Mouse (Mus musculus): Measurements from ENCODE around the gene Dlgap1. TPM values are rescaled to one million over a fixed set of nuclear protein-coding genes. Genes with fewer than 3 reads are reported as not detected.
"Not testable (repeated sequence)": the region's sequence is repeated elsewhere in the genome, so short reads cannot be mapped to it uniquely, and the experiment has no call there.

Gene Dlgap1
- polyA plus RNA-seq, 1 experiment from 2014 or later = 11.6 TPM

DNA sequence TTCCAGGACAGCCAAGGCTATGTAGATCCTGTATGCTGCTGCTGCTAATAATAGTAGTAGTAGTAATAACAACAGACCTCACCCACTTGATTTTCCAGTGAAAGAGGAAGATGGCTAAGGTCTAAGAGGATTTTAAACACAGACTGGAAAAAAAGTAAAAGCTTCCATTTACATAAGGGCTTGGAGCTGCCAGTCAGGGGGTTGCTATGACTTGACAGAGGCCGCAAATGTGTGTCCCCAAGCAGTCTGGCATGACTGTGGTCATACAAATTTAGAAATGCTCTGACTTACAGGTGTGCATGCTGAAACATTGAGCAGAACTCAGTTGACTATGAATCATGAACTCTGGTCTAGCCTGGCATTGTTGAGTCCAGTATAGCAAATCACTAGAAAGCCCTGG is 839.0 kb downstream of the Dlgap1 start:
- ATAC-seq (no peak), DNase-seq (ENCODE audit: low spot score) (no peak)
- Histone ChIP-seq H3K36me3 (ENCODE audit: control insufficient read depth, insufficient read depth, low read length) (no peaks in the 10 kb centered on the region), H3K27me3 (replicated peaks; ENCODE audit: control insufficient read depth, insufficient read depth, low read length) (no peaks in the 10 kb centered on the region), H3K27ac (ENCODE audit: low read depth, low read length) (no peak overlapping the region), H3K4me2 (ENCODE audit: low read length) (no peak overlapping the region), H3K9ac (ENCODE audit: low read length) (no peak overlapping the region), H3K4me1 (ENCODE audit: control insufficient read depth, insufficient read depth, low read length) (no peaks in the 10 kb centered on the region), H3K9me3 (replicated peaks; ENCODE audit: control insufficient read depth, low read length) (no peaks in the 10 kb centered on the region), H3K4me3 (ENCODE audit: low read depth, low read length) (no peak overlapping the region)
- WGBS = 94% methylated on average over 1 of the region's 1 CpGs

DNA sequence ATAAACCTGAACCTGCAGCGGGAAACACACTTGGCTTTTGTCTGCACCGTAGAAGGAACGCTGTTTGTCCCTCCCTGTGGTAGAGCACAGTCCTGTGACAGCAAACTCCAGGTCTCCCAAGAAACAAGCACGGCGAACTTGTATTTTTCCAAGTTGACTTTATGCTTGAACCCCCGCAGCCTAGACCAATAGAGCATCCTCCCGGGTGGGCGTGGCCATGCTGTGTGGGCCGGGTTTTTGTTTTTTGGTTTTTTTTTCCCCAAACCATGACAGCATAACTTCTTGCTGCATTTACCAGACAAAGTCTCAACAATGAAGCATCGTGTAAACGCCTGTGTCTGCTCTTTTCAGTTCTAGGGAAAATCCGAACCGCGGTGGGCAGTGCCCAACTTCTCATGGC is 840.0 kb downstream of the Dlgap1 start:
- no peak overlapping the region for H3K27ac ChIP-seq (ENCODE audit: low read depth, low read length)
- H3K9ac ChIP-seq (ENCODE audit: low read length) = no peak overlapping the region
- no peak for ATAC-seq
- WGBS = 33% methylated on average over 14 of the region's 14 CpGs
- no peaks in the 10 kb centered on the region for H3K9me3 ChIP-seq (replicated peaks; ENCODE audit: control insufficient read depth, low read length)
- H3K36me3 ChIP-seq (ENCODE audit: control insufficient read depth, insufficient read depth, low read length) = no peaks in the 10 kb centered on the region
- H3K4me3 ChIP-seq (ENCODE audit: low read depth, low read length) = no peak overlapping the region
- H3K4me1 ChIP-seq (ENCODE audit: control insufficient read depth, insufficient read depth, low read length) = no peaks in the 10 kb centered on the region
- no peak for DNase-seq (ENCODE audit: low spot score)
- no peak overlapping the region for H3K4me2 ChIP-seq (ENCODE audit: low read length)
- no peaks in the 10 kb centered on the region for H3K27me3 ChIP-seq (replicated peaks; ENCODE audit: control insufficient read depth, insufficient read depth, low read length)

DNA sequence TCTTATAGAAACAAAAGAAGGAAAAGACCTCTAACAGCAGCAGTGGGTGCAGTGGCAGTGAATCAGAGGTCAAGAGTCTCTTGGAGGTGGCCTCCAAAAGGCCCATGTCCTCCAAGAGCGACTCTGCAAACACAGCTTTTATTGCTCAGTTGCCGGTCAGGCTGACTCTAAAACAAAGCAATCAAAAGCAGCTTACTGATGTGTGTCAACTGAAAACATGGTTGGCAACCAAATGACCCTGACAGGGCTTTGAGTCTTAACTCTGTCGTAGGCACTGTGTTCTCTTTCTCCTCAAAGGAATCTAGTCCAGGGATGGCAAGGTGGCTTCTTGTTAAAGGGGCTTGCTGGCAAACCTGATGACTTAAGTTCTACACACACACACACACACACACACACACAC is 840.9 kb downstream of the Dlgap1 start:
- Histone ChIP-seq H3K4me2 (ENCODE audit: low read length) (no peak overlapping the region), H3K4me1 (ENCODE audit: control insufficient read depth, insufficient read depth, low read length) (no peaks in the 10 kb centered on the region), H3K36me3 (ENCODE audit: control insufficient read depth, insufficient read depth, low read length) (no peaks in the 10 kb centered on the region), H3K27ac (ENCODE audit: low read depth, low read length) (no peak overlapping the region), H3K9me3 (replicated peaks; ENCODE audit: control insufficient read depth, low read length) (no peaks in the 10 kb centered on the region), H3K27me3 (replicated peaks; ENCODE audit: control insufficient read depth, insufficient read depth, low read length) (no peaks in the 10 kb centered on the region), H3K9ac (ENCODE audit: low read length) (no peak overlapping the region), H3K4me3 (ENCODE audit: low read depth, low read length) (no peak overlapping the region)
- WGBS = 38% methylated on average over 3 of the region's 3 CpGs
- DNase-seq (ENCODE audit: low spot score) (no peak), ATAC-seq (no peak)

- Histone ChIP-seq H3K9ac (ENCODE audit: low read length) (no peak overlapping the region), H3K36me3 (ENCODE audit: control insufficient read depth, insufficient read depth, low read length) (no peaks in the 10 kb centered on the region), H3K9me3 (replicated peaks; ENCODE audit: control insufficient read depth, low read length) (no peaks in the 10 kb centered on the region), H3K4me1 (ENCODE audit: control insufficient read depth, insufficient read depth, low read length) (no peaks in the 10 kb centered on the region), H3K4me2 (ENCODE audit: low read length) (no peak overlapping the region), H3K27me3 (replicated peaks; ENCODE audit: control insufficient read depth, insufficient read depth, low read length) (no peaks in the 10 kb centered on the region), H3K27ac (ENCODE audit: low read depth, low read length) (no peak overlapping the region), H3K4me3 (ENCODE audit: low read depth, low read length) (no peak overlapping the region)
- ATAC-seq = no peak
- DNase-seq (ENCODE audit: low spot score) = no peak
- WGBS = 87% methylated on average over 5 of the region's 5 CpGs
These were observed 841.9 kb downstream of the Dlgap1 start for GRCm38 (mm10) chr17:70810795-70811194.

DNA sequence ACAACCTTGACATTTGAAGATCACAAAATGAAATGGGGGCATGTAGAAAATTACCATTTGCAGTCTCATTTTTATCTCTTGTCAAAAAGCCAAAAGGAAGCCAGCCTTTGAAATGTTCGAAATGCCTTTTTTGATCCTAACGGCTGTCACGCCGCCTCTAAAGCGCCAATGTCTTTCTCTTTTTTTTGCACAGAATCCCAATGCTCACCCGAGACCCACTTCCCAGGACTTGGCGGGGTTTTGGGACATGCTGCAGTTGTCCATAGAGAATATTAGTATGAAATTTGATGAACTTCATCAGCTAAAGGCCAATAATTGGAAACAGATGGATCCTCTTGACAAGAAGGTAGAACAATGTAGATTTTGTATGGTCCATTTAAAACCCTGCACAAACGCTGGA is 846.1 kb downstream of the Dlgap1 start:
- Histone ChIP-seq H3K4me2 (ENCODE audit: low read length) (no peak overlapping the region), H3K9ac (ENCODE audit: low read length) (no peak overlapping the region), H3K27ac (ENCODE audit: low read depth, low read length) (no peak overlapping the region), H3K4me3 (ENCODE audit: low read depth, low read length) (no peak overlapping the region), H3K4me1 (ENCODE audit: control insufficient read depth, insufficient read depth, low read length) (no peaks in the 10 kb centered on the region), H3K27me3 (replicated peaks; ENCODE audit: control insufficient read depth, insufficient read depth, low read length) (peaks cover 15% of the 10 kb centered on the region; the same call in 1 of the 2 replicates), H3K9me3 (replicated peaks; ENCODE audit: control insufficient read depth, low read length) (no peaks in the 10 kb centered on the region), H3K36me3 (ENCODE audit: control insufficient read depth, insufficient read depth, low read length) (no peaks in the 10 kb centered on the region)
- WGBS = 66% methylated on average over 8 of the region's 8 CpGs
- DNase-seq (ENCODE audit: low spot score) = no peak
- no peak for ATAC-seq

- no peaks in the 10 kb centered on the region for H3K4me1 ChIP-seq (ENCODE audit: control insufficient read depth, insufficient read depth, low read length)
- H3K9ac ChIP-seq (ENCODE audit: low read length) = peak overlapping the region; percentile 60
- peak; percentile 49 for DNase-seq (ENCODE audit: low spot score)
- peaks cover 15% of the 10 kb centered on the region; the same call in 1 of the 2 replicates for H3K27me3 ChIP-seq (replicated peaks; ENCODE audit: control insufficient read depth, insufficient read depth, low read length)
- H3K4me2 ChIP-seq (ENCODE audit: low read length) = peak overlapping the region; percentile 84
- H3K4me3 ChIP-seq (ENCODE audit: low read depth, low read length) = peak overlapping the region; percentile 45
- peak; percentile 66; the same call in 1 of the 2 replicates for ATAC-seq
- no peaks in the 10 kb centered on the region for H3K36me3 ChIP-seq (ENCODE audit: control insufficient read depth, insufficient read depth, low read length)
- H3K9me3 ChIP-seq (replicated peaks; ENCODE audit: control insufficient read depth, low read length) = no peaks in the 10 kb centered on the region
- no peak overlapping the region for H3K27ac ChIP-seq (ENCODE audit: low read depth, low read length)
- WGBS = 2% methylated on average over 30 of the region's 51 CpGs
These were observed 849.1 kb downstream of the Dlgap1 start for GRCm38 (mm10) chr17:70817862-70818451.

- Histone ChIP-seq H3K4me2 (ENCODE audit: low read length) (no peak overlapping the region), H3K4me1 (ENCODE audit: control insufficient read depth, insufficient read depth, low read length) (no peaks in the 10 kb centered on the region), H3K9me3 (replicated peaks; ENCODE audit: control insufficient read depth, low read length) (no peaks in the 10 kb centered on the region), H3K36me3 (ENCODE audit: control insufficient read depth, insufficient read depth, low read length) (no peaks in the 10 kb centered on the region), H3K4me3 (ENCODE audit: low read depth, low read length) (no peak overlapping the region), H3K9ac (ENCODE audit: low read length) (no peak overlapping the region), H3K27ac (ENCODE audit: low read depth, low read length) (no peak overlapping the region), H3K27me3 (replicated peaks; ENCODE audit: control insufficient read depth, insufficient read depth, low read length) (0 out of 2 replicates have a peak, but pooled peaks cover 11% of the 10 kb centered on the region)
- DNase-seq (ENCODE audit: low spot score) = no peak
- 91% methylated on average over 8 of the region's 8 CpGs for WGBS
- no peak for ATAC-seq
These were observed 854.2 kb downstream of the Dlgap1 start for GRCm38 (mm10) chr17:70823083-70823482.

GRCm38 (mm10) chr17:70826227-70826626 is 857.4 kb downstream of the Dlgap1 start:
- no peaks in the 10 kb centered on the region for H3K4me1 ChIP-seq (ENCODE audit: control insufficient read depth, insufficient read depth, low read length)
- H3K4me3 ChIP-seq (ENCODE audit: low read depth, low read length) = no peak overlapping the region
- H3K27ac ChIP-seq (ENCODE audit: low read depth, low read length) = no peak overlapping the region
- 80% methylated on average over 12 of the region's 12 CpGs for WGBS
- H3K4me2 ChIP-seq (ENCODE audit: low read length) = no peak overlapping the region
- H3K9me3 ChIP-seq (replicated peaks; ENCODE audit: control insufficient read depth, low read length) = no peaks in the 10 kb centered on the region
- H3K27me3 ChIP-seq (replicated peaks; ENCODE audit: control insufficient read depth, insufficient read depth, low read length) = no peaks in the 10 kb centered on the region
- DNase-seq (ENCODE audit: low spot score) (no peak), ATAC-seq (no peak)
- H3K9ac ChIP-seq (ENCODE audit: low read length) = no peak overlapping the region
- no peaks in the 10 kb centered on the region for H3K36me3 ChIP-seq (ENCODE audit: control insufficient read depth, insufficient read depth, low read length)

- not testable (repeated sequence) for DNase-seq (ENCODE audit: low spot score); ATAC-seq; H3K4me3 ChIP-seq (ENCODE audit: low read depth, low read length); H3K36me3 ChIP-seq (ENCODE audit: control insufficient read depth, insufficient read depth, low read length); H3K4me1 ChIP-seq (ENCODE audit: control insufficient read depth, insufficient read depth, low read length); H3K9me3 ChIP-seq (replicated peaks; ENCODE audit: control insufficient read depth, low read length); H3K4me2 ChIP-seq (ENCODE audit: low read length); H3K9ac ChIP-seq (ENCODE audit: low read length); H3K27me3 ChIP-seq (replicated peaks; ENCODE audit: control insufficient read depth, insufficient read depth, low read length); H3K27ac ChIP-seq (ENCODE audit: low read depth, low read length)
- 88% methylated on average over 11 of the region's 11 CpGs for WGBS
These were observed 858.7 kb downstream of the Dlgap1 start for GRCm38 (mm10) chr17:70827463-70828179.
